Mouse (Mus musculus) lung, adult 2 months (tissue): ENCODE measurements at regions not wholly inside any gene's neighbourhood (a gene's known extent, or its start where the extent isn't known, plus 50 kb on each side); places are given as distances from the start of the nearest gene placed in this dataset.

Experiments
- DNase-seq: peaks from one replicate; pipeline ENCODE4 v3.0.0; 2022
- H3K4me1 ChIP-seq: fragments of 200-500 bp; 2 replicates; pipeline ENCODE4 v1.6.1; 2011; ENCODE audit warnings: low read length; ENCODE audit not compliant: control insufficient read depth, insufficient read depth
- H3K4me3 ChIP-seq: fragments of 200-500 bp; replicated peaks from 2 replicates; pipeline ENCODE3; 2011; ENCODE audit warnings: low read depth, mild to moderate bottlenecking, control low read depth, low read length; ENCODE audit errors: extremely low read depth
- CTCF ChIP-seq: fragments of 200-500 bp; IDR thresholded peaks from 2 replicates; pipeline ENCODE4 v1.5.1; 2011; ENCODE audit warnings: mild to moderate bottlenecking, low read length, control low read depth; ENCODE audit not compliant: insufficient read depth
- POLR2A ChIP-seq: fragments of 200-500 bp; IDR thresholded peaks from 2 replicates; pipeline ENCODE4 v1.6.1; 2011; ENCODE audit warnings: low read depth, mild to moderate bottlenecking, control low read depth, low read length, borderline replicate concordance; ENCODE audit errors: extremely low read depth
- WGBS: fragments of 180-500 bp; shearing (Covaris S2); methylation state at CpG from one replicate; pipeline ENCODE4 v1.1.7; 2018; 5-methylcytosine and 5-hydroxymethylcytosine counted together

DNA sequence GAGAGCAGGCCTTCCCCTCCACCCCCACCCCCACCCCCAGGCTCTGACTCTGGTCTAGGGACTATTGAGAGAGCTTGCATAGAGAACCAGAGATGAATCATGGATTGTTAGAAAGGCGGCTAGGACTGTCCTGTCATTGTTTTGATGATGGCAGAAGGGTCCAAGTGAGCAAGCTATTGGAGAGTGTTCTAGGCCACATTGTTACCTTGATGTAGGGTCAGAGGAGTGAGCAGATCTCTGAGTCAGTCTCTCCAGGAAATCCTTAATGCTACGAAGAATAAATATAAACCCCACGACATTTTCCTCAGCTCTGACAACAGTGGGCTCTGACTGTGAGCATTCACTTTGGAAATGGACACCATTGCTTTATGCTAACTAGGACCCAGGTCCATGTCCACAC lies 144.9 kb downstream of the Hibadh start:
- Histone ChIP-seq H3K4me3 (no peak overlapping the region), H3K4me1 (no peaks in the 10 kb centered on the region)
- DNase-seq: no peak
- TF ChIP-seq POLR2A: no peak
- TF ChIP-seq CTCF: no peak
- 60% methylated on average over 3 of the region's 3 CpGs for WGBS

DNA sequence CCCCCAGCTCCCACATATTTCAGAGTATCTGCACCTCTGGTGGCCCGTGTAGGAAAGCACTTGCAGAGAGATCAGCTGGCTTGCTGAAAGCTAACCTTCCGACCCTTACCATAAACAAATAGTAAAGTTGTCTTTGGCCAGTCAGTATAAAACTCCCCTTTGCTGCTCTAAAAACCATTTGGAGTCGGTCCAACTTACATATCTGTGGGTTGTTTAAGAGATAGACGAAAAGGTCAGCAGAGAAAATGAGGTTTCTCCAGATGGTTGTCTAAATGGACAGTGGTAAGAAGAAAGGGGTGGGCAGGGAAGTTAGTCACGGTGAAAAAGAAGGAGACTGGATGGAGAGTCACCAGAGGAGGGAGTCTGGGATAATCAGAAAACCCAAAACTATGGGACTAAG lies 144.3 kb downstream of the Hibadh start:
- TF ChIP-seq CTCF (no peak), POLR2A (no peak)
- 47% methylated on average over 5 of the region's 5 CpGs for WGBS

More for the DNA sequence above, 144.3 kb downstream of the Hibadh start:
- DNase-seq: no peak
- Histone ChIP-seq H3K4me1 (no peaks in the 10 kb centered on the region), H3K4me3 (no peak overlapping the region)
